Mouse (Mus musculus): Measurements from ENCODE around the gene Tpra1. TPM values are rescaled to one million over a fixed set of nuclear protein-coding genes. Genes with fewer than 3 reads are reported as not detected.
A peak's percentile ranks its signal among the peaks of the same experiment; 100 is the strongest.

Gene Tpra1
- total RNA-seq (2021) = 10 to 100 TPM; 39.2 to 46.8 TPM

DNA sequence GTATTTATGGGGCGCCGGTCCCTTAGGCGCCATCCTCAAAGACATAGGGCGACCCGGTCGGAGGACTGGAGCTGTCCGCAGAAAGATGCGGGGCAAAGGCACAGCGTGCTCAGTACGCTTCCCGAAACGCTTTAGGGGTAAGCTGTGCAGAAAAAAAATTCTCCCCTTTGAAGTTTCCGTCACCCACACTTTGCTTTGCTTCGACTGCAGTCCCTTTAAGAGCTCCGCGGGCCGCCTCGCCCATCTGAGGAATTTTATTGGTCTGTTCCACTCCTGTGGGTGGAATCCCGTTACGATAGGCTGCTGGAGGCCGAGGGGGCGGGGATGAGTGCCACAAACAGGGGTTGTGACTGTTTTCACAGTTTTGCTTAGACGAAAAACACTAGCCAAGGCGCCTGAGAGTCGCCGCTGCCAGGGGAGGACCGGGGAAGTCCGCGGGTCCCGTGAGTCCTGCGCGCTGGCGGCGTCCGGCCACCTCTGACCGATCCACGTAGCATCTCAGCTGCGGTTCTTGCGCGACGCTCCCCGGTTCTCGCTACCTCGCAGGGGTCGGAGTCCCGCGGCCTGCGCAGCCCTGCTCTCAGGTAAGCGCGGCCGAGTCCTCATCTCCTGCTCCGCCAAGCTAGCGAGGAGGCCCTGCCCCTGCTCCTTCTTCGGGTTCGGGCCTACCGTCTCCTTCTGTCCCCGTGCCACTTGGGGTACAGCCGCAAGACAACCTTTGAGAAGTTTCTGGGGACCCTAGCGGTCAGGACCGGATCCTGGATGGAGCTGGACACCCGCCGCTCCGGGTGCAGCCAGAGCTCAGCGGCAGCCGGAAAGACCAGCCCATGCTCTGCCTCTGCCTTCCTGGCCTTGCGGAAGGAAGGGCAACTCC is at the start of gene Tpra1:
Gene Tpra1 (plus strand): TSS at position 305 of the 874 bp plus-strand sequence.
- DNase-seq (ENCODE audit: low spot score in 2 of 2) = peak; percentile 93 to 98
- intact Hi-C loops (cut with DNase I) = no loop called here

DNA sequence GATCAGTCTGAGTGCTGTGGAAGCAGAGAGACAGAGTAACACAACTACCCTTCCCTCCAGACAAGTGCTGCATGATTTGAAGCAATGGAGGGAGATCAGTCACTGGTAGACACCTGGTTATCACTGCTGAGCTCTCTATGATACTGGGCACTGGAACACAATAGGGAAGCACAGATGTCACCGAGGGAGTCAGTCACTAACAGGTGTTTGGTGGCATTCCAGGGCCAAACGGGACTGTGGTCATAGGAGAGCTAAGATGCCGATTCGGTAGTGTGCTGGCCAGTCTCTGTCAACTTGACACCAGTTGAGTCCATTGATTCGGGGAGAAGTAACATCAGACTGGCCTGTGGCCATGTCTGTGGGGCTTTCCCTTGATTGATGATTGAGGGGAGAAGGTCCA is 47.5 kb upstream of the Tpra1 start:
- intact Hi-C loops (cut with DNase I) = loop anchor here (2.0 kb wide), 1 partner anchor 306 kb away; no protein-coding TSS in a partner anchor
- no peak for DNase-seq (ENCODE audit: low spot score in 2 of 2)

DNA sequence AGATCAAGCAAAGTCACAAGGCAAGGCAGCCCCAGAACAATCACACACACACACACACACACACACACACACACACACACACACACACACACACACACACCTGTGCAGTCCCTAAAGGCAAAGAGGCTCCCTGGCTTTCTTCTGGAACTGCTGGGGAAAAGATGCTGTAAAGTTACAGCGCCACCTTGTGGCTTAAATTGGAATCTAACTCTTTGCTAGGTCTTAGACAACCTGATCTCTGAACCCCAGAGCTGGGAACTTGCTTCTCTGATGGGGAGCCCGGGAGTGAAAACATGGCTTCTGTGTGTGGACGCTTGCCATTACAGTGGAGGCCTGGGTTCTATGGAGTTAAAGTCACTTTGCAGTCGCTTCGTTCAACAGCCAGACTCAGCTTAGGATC is 46.4 kb upstream of the Tpra1 start:
- peak; percentile 59 to 73 for DNase-seq (ENCODE audit: low spot score in 2 of 2)
- intact Hi-C loops (cut with DNase I) = loop anchor here (2.0 kb wide), 1 partner anchor 307 kb away; no protein-coding TSS in a partner anchor

DNA sequence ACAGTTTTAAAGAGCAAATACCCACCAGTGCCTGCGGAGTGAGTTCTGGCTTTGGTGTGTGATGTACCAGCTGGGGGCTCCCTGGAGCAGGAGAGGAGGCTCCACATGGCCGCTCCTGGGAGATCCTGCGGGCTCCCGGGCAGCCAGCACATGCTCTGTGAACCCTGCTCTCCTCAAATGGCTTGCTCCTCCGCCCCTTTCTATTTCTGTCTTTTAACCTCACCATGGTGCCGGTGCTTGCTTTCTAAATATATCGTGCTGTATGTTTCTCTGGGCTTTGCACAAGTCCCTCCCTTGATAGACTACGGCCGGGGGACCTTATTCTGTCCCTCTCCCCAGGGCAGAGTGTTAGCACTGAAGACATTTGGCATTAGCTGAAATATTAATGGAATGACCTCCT is 44.8 kb upstream of the Tpra1 start:
- intact Hi-C loops (cut with DNase I) = no loop called here

DNA sequence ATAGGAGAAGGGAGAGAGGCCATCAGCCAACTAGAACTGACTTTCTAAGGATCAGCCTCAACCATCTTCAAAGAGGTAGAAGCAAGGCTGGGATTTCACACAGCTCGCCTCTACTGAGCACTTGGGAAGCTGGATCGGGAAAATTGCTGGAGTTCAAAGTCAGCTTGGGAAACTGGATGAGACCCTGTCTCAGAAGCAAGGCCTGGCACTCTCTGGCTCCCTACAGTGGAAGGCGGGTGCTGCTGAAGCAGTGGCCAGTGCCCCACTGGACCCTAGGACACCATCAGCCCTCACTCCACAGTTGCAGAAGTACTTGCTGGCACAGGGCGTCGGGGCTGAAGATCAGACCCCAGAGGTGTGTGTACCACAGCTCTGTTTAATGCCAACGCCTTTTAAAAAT is 44.2 kb upstream of the Tpra1 start:
- DNase-seq (ENCODE audit: low spot score in 2 of 2) = no peak
- intact Hi-C loops (cut with DNase I) = no loop called here

More for the DNA sequence above, 44.8 kb upstream of the Tpra1 start:
- no peak for DNase-seq (ENCODE audit: low spot score in 2 of 2)

DNA sequence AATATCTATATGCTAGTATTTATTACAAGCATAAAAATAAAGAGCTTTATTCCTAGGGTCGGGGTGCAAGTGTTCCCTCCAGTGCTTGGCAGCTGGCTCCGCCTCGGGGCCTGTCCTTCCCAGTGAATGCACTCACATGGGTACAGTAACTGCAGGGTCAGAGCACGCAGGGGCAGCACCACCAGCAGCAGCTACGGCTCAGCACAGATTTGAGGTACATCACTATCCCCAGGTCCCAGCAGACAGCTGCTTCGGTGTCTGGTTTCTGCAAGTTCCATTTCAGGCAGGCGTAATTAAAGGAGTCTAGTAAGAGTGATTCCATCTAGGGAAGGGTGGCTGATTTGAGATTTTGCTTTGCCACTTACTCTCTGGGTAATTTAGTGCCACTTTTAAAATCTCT is 43.7 kb upstream of the Tpra1 start:
- DNase-seq (ENCODE audit: low spot score in 2 of 2) = peak in 1 of 2 experiments; percentile 46
- intact Hi-C loops (cut with DNase I) = no loop called here

DNA sequence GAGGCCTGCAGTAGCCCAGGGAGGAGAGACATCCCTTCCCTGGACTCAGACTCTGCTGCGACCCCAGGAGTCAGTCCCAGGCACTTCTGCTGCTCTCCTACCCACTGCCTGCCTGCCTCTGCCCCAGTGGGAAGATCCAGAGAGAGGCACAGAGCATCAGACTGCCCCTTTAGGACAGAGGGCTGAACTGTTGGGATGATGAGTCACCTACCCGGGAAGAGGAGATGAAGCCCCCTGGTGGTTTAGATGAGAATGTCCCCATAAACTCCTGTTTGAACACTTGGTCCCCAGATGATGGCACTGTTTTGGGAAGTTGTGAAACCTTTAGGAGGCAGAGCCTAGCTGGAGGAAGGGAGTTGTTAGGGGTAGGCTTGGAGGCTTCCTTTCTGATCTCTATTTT is 41.1 kb upstream of the Tpra1 start:
- peak in 1 of 2 experiments; percentile 54 for DNase-seq (ENCODE audit: low spot score in 2 of 2)
- intact Hi-C loops (cut with DNase I) = no loop called here

DNA sequence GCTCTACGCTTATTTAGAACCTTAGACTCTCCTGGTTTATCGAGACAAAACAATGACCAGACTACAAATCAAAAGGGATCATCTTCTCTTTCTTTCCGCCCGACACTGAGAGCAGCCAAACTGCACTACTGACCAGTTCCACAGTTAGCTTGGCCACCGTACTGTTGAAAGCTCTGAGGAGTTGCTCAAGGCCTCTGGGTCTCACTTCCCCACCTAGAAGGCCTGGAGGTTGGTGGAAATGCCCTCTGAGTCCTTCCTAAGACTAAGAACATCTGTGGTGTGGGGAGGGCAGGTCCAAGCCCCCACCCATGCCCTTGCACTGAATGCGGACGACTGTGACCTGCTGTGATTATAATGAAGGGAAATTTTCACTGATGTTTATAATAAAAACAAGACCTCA is 36.3 kb upstream of the Tpra1 start:
- intact Hi-C loops (cut with DNase I) = no loop called here
- DNase-seq (ENCODE audit: low spot score in 2 of 2) = no peak

DNA sequence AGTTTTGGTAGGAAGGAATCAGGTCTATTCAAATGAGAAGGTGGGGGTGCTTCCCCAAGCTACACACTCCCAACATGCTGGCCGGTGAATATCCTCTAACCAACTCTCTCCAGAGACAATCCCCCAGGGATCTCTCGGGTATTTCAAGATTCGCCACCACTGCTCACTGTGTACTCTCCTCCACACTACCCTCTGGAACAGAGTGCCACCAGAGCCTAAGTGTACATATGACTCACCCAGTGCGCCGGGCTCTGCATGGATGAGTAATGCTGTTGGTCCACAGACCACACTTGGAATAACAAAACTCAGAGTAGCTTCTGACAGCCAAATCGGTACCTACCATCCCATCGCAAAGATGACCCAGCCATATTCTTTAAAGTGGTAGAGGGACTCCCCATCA is 32.6 kb upstream of the Tpra1 start:
- intact Hi-C loops (cut with DNase I) = no loop called here

DNA sequence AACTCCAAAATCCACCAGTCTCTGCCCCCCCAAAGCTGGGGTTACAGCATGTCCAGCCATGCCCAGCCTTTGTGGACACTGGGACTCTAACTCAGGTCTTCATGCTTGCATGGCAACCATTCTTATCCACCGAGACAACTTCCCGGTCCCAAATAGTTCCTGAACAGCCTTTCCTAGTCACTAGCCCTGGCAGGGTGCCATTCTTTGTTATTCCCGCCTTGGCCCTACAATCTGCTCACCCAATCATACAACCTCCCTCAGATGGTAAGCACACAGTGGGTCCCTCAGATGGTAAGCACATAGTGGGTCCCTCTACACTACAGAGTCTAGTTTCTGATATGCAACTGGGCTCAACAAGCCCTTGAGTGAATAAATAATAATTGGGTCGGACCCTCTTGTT is 31.5 kb upstream of the Tpra1 start:
- intact Hi-C loops (cut with DNase I) = no loop called here
- no peak for DNase-seq (ENCODE audit: low spot score in 2 of 2)

More for the DNA sequence above, 32.6 kb upstream of the Tpra1 start:
- peak; percentile 48 to 75 for DNase-seq (ENCODE audit: low spot score in 2 of 2)

DNA sequence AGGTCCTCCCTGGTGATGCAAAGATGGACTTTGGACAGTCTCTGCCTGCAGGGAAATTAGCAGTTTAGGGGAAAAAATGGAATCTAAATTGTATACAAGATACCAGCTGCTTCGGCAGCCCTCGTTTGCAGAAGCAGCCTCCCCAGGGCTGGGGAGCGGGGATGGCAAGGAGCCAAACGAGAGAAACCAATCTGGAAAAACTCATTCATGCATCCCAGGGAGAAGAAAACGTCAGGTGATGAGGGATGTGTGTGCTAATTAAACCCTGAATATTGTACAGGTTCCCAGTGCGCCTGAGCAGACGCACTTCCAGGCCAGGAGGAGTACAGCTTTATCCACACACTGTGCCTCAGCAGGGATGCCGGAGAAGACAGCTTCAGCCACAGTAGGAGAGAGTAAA is 30.5 kb upstream of the Tpra1 start:
- peak; percentile 67 to 73 for DNase-seq (ENCODE audit: low spot score in 2 of 2)
- intact Hi-C loops (cut with DNase I) = no loop called here

DNA sequence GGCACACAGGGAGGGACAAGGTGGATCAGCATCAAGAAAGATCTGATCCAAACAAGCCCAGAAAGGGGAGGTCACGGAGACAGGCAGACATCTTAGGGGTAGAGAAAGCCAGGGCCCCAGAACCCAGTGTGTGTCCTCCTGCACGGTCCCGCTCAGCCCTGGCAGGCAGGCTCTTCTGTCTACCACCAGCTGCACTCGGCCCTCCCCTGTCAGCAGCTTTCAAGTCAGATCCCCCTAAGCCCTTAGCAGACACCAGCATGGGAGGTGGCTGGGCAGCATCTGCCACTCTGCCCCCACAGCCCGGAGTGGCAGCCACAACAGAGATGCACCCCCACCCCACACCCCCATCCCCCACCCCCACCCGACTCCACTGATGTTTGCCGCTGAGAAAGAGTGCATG is 29.2 kb upstream of the Tpra1 start:
- DNase-seq (ENCODE audit: low spot score in 2 of 2) = peak in 1 of 2 experiments; percentile 30
- intact Hi-C loops (cut with DNase I) = no loop called here

DNA sequence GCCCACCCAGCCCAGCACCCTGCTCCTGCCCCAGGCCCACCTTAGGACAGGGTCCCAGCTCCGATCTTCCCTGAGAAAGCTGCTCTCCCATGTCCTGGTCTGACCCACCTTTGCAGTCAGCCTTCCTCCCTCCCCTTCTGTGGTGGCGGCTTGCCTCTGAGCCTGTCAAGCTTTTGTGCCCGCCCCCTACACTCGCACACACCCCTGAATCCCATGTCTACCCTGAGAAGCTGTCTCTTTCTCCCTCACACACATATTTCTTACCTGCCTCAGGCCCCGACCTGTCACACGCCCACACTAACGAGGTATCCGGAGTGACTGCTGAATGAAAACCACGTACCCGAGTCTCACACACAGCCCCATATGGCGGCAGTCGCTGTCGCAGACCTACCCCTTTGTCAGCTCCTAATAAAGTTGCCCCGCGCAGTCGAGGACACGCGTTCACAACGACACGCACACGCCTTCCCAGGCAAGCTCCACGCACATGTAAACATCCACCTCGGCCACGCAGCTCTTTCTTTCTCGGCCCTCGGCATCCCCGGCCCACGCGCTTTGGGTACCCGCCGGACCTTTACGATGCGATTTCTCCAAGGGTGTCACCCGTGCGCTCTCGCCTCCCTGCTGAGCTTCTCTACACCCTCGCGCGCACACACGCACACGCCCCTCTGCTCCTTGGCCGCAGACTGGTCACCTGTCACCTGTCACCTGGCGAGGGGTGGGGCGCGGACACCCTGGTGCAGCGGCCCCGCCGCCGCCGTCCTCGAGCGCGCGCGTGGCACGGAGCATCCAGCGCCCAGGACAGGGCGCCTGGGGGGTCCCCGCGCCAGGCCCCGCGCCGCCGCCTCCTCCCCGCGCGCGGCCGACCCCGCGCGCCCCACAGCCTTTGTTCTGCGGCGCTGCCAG is 27.8 kb upstream of the Tpra1 start:
- peak; percentile 42 to 60 for DNase-seq (ENCODE audit: low spot score in 2 of 2)
- intact Hi-C loops (cut with DNase I) = no loop called here

DNA sequence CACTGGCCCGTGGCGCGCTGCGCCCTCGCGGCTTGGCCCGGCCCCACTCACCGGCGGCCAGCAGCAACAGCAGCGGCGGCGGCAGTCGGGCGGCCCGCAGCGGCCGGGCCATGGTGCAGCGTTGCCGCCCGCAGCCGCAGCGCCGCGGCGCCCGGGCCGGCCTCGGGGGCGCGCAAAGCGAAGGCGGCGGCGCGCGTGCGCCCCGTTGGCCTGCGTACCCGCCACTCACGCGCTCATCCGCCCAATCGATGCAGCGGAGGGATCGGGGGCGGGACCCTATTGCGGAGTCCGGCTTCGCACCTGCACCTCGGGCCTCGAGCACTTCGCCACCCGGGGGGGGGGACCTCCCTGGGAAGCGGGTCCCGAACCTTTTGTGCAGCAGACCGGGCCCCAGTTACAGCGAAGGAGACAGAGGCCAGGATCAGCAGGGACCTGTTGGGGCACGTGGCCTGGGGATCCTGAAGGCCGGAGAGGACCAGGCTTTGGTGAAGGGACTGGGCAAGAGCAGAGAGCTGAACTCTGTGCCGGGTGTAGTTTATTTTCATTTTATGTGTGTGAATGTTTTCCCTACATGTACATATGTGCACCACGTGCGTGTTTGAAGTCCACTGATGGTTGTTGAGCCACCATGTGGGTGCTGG is 27.1 kb upstream of the Tpra1 start, which contains the start of gene Podxl2:
Gene Podxl2 (minus strand): TSS at position 177 of the 641 bp plus-strand sequence.
- peak; percentile 84 to 88 for DNase-seq (ENCODE audit: low spot score in 2 of 2)
- intact Hi-C loops (cut with DNase I) = no loop called here

DNA sequence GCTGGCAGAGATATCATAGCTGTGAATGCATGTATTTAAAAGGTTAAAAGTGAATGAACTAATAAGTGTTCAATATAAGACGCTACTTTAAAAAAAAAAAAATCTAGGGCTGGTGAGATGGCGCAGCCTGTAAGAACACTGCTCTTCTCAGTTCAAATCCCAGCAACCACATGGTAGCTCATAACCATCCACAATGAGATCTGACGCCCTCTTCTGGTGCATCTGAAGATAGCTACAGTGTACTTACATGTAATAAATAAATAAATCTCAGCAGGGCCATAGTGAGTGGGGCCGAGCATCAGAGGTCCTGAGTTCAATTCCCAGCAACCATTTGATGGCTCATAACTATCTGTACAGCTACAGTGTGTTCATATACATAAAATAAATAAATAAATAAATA is 22.6 kb upstream of the Tpra1 start:
- DNase-seq (ENCODE audit: low spot score in 2 of 2) = no peak
- intact Hi-C loops (cut with DNase I) = no loop called here

DNA sequence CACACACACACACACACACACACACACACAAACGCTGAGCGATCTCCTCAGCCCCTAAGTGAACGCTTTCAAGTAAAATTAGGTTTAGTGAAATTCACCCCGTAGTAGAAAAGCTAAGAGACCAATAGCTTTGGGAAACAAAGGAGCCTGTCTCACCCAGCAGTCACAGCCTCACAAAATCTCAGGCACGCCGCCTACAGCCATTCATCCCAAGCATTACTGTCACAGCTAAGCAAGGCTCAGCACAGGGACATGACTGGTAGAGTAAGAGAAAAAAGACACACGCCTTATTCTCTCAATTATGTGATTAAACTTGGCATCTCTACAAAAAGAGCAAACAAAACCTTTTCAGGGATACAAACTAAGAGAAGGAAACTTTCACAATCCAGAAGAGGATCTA is 20.7 kb upstream of the Tpra1 start:
- intact Hi-C loops (cut with DNase I) = no loop called here
- peak in 1 of 2 experiments; percentile 30 for DNase-seq (ENCODE audit: low spot score in 2 of 2)

DNA sequence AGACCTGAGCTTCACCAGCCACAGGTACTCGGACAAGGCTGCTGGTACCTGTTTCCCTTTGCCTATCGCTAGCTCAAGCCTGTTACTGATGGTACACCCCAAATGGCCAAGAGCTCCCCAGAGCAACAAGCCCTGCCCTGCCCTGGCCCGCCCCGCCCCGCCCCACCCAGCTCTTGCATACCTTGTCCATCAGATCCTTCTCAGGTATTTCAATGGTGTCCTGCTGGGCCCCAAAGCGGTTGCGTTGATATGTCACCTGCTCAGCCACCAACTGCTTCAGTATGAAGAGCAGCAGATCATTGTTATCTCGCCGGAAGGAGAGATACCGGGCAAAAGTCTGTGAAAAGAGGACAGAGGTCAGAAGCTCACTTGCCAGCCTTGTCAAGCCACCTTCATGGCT is 17.9 kb upstream of the Tpra1 start:
- intact Hi-C loops (cut with DNase I) = no loop called here
- DNase-seq (ENCODE audit: low spot score in 2 of 2) = no peak

DNA sequence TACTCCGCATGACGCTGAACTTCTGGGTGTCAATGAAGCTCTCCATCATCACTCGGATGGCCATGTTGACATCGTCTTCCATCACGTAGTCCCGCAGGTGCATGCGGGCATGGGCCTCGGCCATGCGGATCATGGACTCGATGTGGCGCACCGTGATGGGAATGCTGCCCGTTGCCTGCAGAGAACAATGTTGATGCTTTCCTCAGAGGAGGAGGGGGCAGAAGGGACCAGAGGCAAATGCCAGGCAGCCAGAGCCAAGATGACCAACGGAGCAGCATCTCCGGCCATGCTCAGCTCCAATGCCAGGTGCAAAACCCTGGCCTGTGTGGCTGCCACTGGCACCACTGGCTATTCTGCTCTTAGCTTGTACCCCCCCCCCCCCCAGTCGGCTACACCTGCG is 17.4 kb upstream of the Tpra1 start:
- DNase-seq (ENCODE audit: low spot score in 2 of 2) = no peak
- intact Hi-C loops (cut with DNase I) = no loop called here

DNA sequence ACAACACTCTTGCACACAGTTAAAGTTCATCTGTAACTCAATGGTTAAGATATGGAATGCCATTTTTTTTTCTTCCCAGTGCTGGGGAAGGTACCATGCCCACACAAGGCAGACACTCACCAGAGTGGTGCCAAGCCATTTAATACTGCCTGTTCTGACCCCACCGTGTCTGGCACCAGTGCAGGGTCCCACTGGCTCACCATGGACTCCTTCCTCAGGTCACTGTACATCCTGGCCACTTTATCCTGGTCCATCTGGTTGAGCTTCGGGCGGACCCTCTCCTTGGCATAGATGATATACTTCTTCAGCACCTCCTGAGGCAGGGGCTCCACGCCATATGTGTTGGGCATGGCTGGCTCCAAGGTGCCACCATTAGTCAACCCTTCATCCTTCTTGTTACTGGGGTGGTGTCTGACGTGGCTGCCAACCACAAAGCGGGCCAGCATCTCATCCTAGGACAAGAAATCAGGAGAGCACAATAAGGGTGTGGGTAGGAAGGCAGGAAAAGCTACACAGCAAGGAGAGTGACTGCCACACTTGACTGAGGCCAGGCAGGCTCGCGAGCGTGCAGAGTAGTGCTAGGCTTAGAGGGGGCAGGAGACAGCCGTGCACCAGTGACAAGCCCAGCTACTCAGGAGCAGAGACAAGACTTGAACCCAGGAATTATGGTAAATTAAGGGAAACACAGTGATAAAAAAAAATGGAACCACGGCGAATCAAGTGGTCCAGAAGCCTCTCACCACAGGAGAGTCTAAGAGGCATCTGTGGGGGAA is 16.2 kb upstream of the Tpra1 start:
- no peak for DNase-seq (ENCODE audit: low spot score in 2 of 2)
- intact Hi-C loops (cut with DNase I) = no loop called here

Measured in left cerebral cortex, postnatal 25 days (tissue).